Mouse (Mus musculus) ES-CJ7 (cell line): Measurements from ENCODE around the gene Tle4.

Source experiments
- DNase-seq: peaks from one replicate; pipeline ENCODE4 v3.0.0; 2011; ENCODE audit warnings: low read depth, low spot score

The Tle4 gene

GRCm38 (mm10) chr19:14414957-14415356 is 182.9 kb downstream of the Tle4 start:
- peak; percentile 29 for DNase-seq

- DNase-seq, result no peak
Measured at GRCm38 (mm10) chr19:14406603-14407002, 191.2 kb downstream of the Tle4 start.
